Mouse (Mus musculus): ENCODE measurements at regions not wholly inside any gene's neighbourhood (a gene's known extent, or its start where the extent isn't known, plus 50 kb on each side); places are given as distances from the start of the nearest gene placed in this dataset.

- WGBS, result 57% methylated on average over 1 of the region's 1 CpGs
Observed at GRCm38 (mm10) chr5:39260721-39261190, 384.1 kb upstream of the Clnk start.

GRCm38 (mm10) chr5:39257745-39258144 is 381.1 kb upstream of the Clnk start:
- Histone ChIP-seq H3K4me1 (ENCODE audit: control insufficient read depth, insufficient read depth, low read length) (no peaks in the 10 kb centered on the region), H3K4me2 (replicated peaks; ENCODE audit: low read depth, low read length, severe bottlenecking) (no peak overlapping the region), H3K27ac (replicated peaks; ENCODE audit: low read depth, low read length) (no peak overlapping the region), H3K4me3 (replicated peaks; ENCODE audit: low read length) (no peak overlapping the region), H3K9ac (ENCODE audit: low read depth, low read length, severe bottlenecking) (no peak overlapping the region), H3K9me3 (ENCODE audit: control insufficient read depth, low read length) (no peaks in the 10 kb centered on the region), H3K27me3 (ENCODE audit: control insufficient read depth, insufficient read depth, low read length) (no peaks in the 10 kb centered on the region), H3K36me3 (ENCODE audit: control insufficient read depth, insufficient read depth, low read length) (no peaks in the 10 kb centered on the region)
- DNase-seq (ENCODE audit: low spot score) (no peak), ATAC-seq (ENCODE audit: low FRiP score, low read depth) (no peak)
- 80% methylated on average over 2 of the region's 2 CpGs for WGBS
- TF ChIP-seq POLR2A (IDR thresholded peaks at IDR 0.05; ENCODE audit: borderline replicate concordance, extremely low read depth, insufficient read depth, insufficient read length), result no peak

More at GRCm38 (mm10) chr5:39260721-39261190, 384.1 kb upstream of the Clnk start:
- Histone ChIP-seq H3K27me3 (ENCODE audit: control insufficient read depth, insufficient read depth, low read length) (no peaks in the 10 kb centered on the region), H3K4me2 (replicated peaks; ENCODE audit: low read depth, low read length, severe bottlenecking) (no peak overlapping the region), H3K4me3 (replicated peaks; ENCODE audit: low read length) (no peak overlapping the region), H3K9me3 (ENCODE audit: control insufficient read depth, low read length) (no peaks in the 10 kb centered on the region), H3K4me1 (ENCODE audit: control insufficient read depth, insufficient read depth, low read length) (no peaks in the 10 kb centered on the region), H3K27ac (replicated peaks; ENCODE audit: low read depth, low read length) (no peak overlapping the region), H3K36me3 (ENCODE audit: control insufficient read depth, insufficient read depth, low read length) (no peaks in the 10 kb centered on the region), H3K9ac (ENCODE audit: low read depth, low read length, severe bottlenecking) (no peak overlapping the region)
- ATAC-seq (ENCODE audit: low FRiP score, low read depth) (no peak), DNase-seq (ENCODE audit: low spot score) (no peak)
- no peak for TF ChIP-seq POLR2A (IDR thresholded peaks at IDR 0.05; ENCODE audit: borderline replicate concordance, extremely low read depth, insufficient read depth, insufficient read length)

- WGBS, result 60% methylated on average over 3 of the region's 3 CpGs
- TF ChIP-seq POLR2A (IDR thresholded peaks at IDR 0.05; ENCODE audit: borderline replicate concordance, extremely low read depth, insufficient read depth, insufficient read length), result no peak
- no peaks in the 10 kb centered on the region for H3K9me3 ChIP-seq (ENCODE audit: control insufficient read depth, low read length)
- H3K4me2 ChIP-seq (replicated peaks; ENCODE audit: low read depth, low read length, severe bottlenecking), result no peak overlapping the region
- no peaks in the 10 kb centered on the region for H3K4me1 ChIP-seq (ENCODE audit: control insufficient read depth, insufficient read depth, low read length)
- no peak overlapping the region for H3K9ac ChIP-seq (ENCODE audit: low read depth, low read length, severe bottlenecking)
- no peaks in the 10 kb centered on the region for H3K27me3 ChIP-seq (ENCODE audit: control insufficient read depth, insufficient read depth, low read length)
- ATAC-seq (ENCODE audit: low FRiP score, low read depth) (no peak), DNase-seq (ENCODE audit: low spot score) (no peak)
- no peak overlapping the region for H3K4me3 ChIP-seq (replicated peaks; ENCODE audit: low read length)
- no peaks in the 10 kb centered on the region for H3K36me3 ChIP-seq (ENCODE audit: control insufficient read depth, insufficient read depth, low read length)
- H3K27ac ChIP-seq (replicated peaks; ENCODE audit: low read depth, low read length), result no peak overlapping the region
Observed at GRCm38 (mm10) chr5:39252206-39252605, 375.6 kb upstream of the Clnk start.

GRCm38 (mm10) chr5:39251021-39251420 is 374.4 kb upstream of the Clnk start:
- H3K4me3 ChIP-seq (replicated peaks; ENCODE audit: low read length), result no peak overlapping the region
- H3K4me1 ChIP-seq (ENCODE audit: control insufficient read depth, insufficient read depth, low read length), result no peaks in the 10 kb centered on the region
- no peak for ATAC-seq (ENCODE audit: low FRiP score, low read depth)
- no peaks in the 10 kb centered on the region for H3K36me3 ChIP-seq (ENCODE audit: control insufficient read depth, insufficient read depth, low read length)
- no peak overlapping the region for H3K27ac ChIP-seq (replicated peaks; ENCODE audit: low read depth, low read length)
- no peak overlapping the region for H3K9ac ChIP-seq (ENCODE audit: low read depth, low read length, severe bottlenecking)
- no peak overlapping the region for H3K4me2 ChIP-seq (replicated peaks; ENCODE audit: low read depth, low read length, severe bottlenecking)
- TF ChIP-seq POLR2A (IDR thresholded peaks at IDR 0.05; ENCODE audit: borderline replicate concordance, extremely low read depth, insufficient read depth, insufficient read length), result no peak
- DNase-seq (ENCODE audit: low spot score), result no peak
- no peaks in the 10 kb centered on the region for H3K9me3 ChIP-seq (ENCODE audit: control insufficient read depth, low read length)
- H3K27me3 ChIP-seq (ENCODE audit: control insufficient read depth, insufficient read depth, low read length), result no peaks in the 10 kb centered on the region

- ATAC-seq (ENCODE audit: low FRiP score, low read depth), result no peak
- 78% methylated on average over 5 of the region's 5 CpGs for WGBS
Observed at GRCm38 (mm10) chr5:39219698-39220097, 343.1 kb upstream of the Clnk start.

GRCm38 (mm10) chr5:39216326-39216725 is 339.7 kb upstream of the Clnk start:
- Histone ChIP-seq H3K4me1 (ENCODE audit: control insufficient read depth, insufficient read depth, low read length) (no peaks in the 10 kb centered on the region), H3K4me2 (replicated peaks; ENCODE audit: low read depth, low read length, severe bottlenecking) (no peak overlapping the region), H3K36me3 (ENCODE audit: control insufficient read depth, insufficient read depth, low read length) (no peaks in the 10 kb centered on the region), H3K4me3 (replicated peaks; ENCODE audit: low read length) (no peak overlapping the region), H3K9me3 (ENCODE audit: control insufficient read depth, low read length) (no peaks in the 10 kb centered on the region), H3K27ac (replicated peaks; ENCODE audit: low read depth, low read length) (no peak overlapping the region), H3K9ac (ENCODE audit: low read depth, low read length, severe bottlenecking) (no peak overlapping the region), H3K27me3 (ENCODE audit: control insufficient read depth, insufficient read depth, low read length) (no peaks in the 10 kb centered on the region)
- ATAC-seq (ENCODE audit: low FRiP score, low read depth), result no peak
- WGBS, result 94% methylated on average over 5 of the region's 5 CpGs
- no peak for TF ChIP-seq POLR2A (IDR thresholded peaks at IDR 0.05; ENCODE audit: borderline replicate concordance, extremely low read depth, insufficient read depth, insufficient read length)
- no peak for DNase-seq (ENCODE audit: low spot score)

More at GRCm38 (mm10) chr5:39219698-39220097, 343.1 kb upstream of the Clnk start:
- H3K27me3 ChIP-seq (ENCODE audit: control insufficient read depth, insufficient read depth, low read length), result no peaks in the 10 kb centered on the region
- no peak for DNase-seq (ENCODE audit: low spot score)
- no peak for TF ChIP-seq POLR2A (IDR thresholded peaks at IDR 0.05; ENCODE audit: borderline replicate concordance, extremely low read depth, insufficient read depth, insufficient read length)
- H3K4me2 ChIP-seq (replicated peaks; ENCODE audit: low read depth, low read length, severe bottlenecking), result no peak overlapping the region
- no peaks in the 10 kb centered on the region for H3K9me3 ChIP-seq (ENCODE audit: control insufficient read depth, low read length)
- no peak overlapping the region for H3K27ac ChIP-seq (replicated peaks; ENCODE audit: low read depth, low read length)
- no peaks in the 10 kb centered on the region for H3K36me3 ChIP-seq (ENCODE audit: control insufficient read depth, insufficient read depth, low read length)
- H3K4me1 ChIP-seq (ENCODE audit: control insufficient read depth, insufficient read depth, low read length), result no peaks in the 10 kb centered on the region
- no peak overlapping the region for H3K9ac ChIP-seq (ENCODE audit: low read depth, low read length, severe bottlenecking)
- no peak overlapping the region for H3K4me3 ChIP-seq (replicated peaks; ENCODE audit: low read length)
